Mouse (Mus musculus) 3134 (cell line): ENCODE results near the gene Dscam.

ENCODE experiments used
- DNase-seq: peaks from one replicate; pipeline ENCODE4 v3.0.0-alpha.2; 2011; ENCODE audit warnings: low spot score; ENCODE audit not compliant: insufficient read length; ENCODE audit errors: extremely low read depth

Dscam gene

DNA sequence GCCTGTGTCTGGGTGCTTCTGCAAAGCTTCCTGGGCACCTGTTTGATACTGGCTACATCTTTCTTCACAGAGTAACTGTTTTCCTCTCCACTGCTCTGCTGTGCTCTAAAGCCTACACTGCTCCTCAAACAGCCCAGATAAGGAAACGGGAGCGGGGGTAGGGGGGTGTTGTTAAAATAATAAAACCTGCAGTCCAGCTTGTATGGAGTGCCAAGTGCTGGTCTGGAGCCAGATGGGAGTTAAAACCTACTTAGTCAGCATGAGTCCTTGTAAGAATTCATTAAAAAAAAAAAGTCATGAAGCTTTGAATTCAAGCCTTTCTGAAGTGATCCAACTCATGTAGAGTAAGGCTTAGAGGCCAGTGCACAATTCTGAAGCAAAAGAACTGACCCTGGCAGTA lies 493.1 kb downstream of the Dscam start:
- no peak for DNase-seq

DNA sequence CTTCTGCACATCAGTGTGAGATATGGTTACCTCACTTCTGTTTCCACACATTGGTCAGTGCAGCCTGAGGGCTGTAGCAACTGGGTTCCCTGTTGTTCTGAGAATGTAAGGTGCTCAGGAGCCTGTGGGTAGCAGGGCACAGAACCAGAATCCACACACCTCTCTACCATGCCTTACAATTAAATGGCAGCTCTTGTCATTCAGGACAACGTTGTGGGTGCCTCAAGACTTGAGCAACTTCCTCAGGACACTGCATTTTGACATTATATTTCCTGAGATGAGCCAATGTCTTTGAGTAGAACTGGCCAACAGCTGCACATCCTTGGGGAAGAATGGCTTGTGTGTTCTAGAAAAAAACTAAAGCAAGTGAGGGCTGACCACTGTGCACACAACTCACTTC lies 493.9 kb downstream of the Dscam start:
- no peak for DNase-seq

DNA sequence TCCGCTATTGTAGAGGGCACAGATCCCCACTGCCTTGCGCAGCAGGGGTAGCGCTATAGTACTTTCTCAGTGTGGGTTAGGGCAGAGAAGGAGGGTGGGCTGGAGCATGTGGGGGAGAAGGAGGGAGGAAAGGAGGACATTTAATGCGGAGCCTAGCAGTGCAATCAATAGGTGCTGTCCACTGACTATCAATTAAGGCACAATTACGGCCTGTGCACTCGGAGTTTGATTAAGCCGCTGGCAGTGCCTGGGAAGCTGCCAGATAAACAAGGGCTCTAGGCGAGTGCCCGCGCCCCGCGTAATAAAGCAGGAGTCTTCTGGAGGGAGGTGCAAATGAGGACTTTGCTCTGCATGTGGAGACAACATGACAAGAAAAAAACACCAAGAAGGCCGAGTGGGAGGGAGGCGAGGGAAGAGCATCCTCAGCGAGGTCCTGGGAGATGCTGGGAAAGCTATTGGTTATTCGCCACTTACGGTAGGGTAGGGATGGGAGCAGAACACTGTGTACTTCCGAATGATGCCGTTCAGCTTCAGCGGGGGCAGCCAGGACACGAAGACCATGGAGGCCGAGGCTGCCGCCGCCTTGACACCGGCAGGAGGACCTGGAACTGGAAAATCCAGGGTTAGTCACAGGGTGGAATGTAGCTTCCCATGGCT lies 497.2 kb downstream of the Dscam start:
- no peak for DNase-seq

GRCm38 (mm10) chr16:96671603-96672374 lies 498.8 kb downstream of the Dscam start:
- no peak for DNase-seq

- DNase-seq, result no peak
These were observed 500.8 kb downstream of the Dscam start for GRCm38 (mm10) chr16:96669706-96670105.

DNA sequence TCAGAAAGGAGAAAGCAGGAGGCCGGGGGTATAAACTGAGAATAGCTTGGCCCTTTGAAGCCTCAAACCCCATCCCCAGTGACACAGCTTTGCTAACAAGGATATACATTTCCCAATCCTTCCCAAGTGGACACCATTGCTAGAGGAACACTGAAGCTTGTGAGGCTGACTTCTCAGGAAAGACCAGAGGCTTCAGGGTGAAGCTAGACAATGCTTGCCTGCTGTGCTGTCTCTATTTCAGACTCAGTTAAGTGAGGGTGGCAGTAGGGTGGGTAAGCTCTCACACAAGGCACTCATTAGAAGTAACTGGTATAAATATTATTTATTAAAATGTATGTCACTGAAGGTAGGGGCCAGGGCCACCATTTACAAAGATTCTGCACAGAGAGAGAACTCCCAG lies 502.1 kb downstream of the Dscam start:
- DNase-seq, result no peak

- DNase-seq, result no peak
These were observed 509.5 kb downstream of the Dscam start for GRCm38 (mm10) chr16:96661073-96661472.

GRCm38 (mm10) chr16:96659275-96659674 lies 511.3 kb downstream of the Dscam start:
- no peak for DNase-seq

DNA sequence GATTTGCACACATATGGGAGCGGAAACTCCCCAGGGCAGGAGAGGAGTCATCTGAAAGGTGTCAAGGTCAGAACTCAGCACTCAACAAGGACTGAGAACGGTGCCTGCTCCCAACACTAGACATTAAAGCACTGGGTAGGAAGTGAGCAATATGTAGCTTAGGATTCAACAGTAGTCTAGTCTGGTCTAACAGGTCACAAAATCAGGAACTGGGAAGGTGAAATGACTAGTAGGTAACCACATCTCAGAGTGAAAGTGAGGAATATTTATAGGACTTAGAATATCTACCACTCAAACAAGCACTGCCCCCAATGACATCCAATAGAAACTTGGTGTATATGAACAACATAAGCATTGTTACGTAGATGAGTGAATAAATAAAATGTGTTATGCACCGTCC lies 515.0 kb downstream of the Dscam start:
- no peak for DNase-seq

DNA sequence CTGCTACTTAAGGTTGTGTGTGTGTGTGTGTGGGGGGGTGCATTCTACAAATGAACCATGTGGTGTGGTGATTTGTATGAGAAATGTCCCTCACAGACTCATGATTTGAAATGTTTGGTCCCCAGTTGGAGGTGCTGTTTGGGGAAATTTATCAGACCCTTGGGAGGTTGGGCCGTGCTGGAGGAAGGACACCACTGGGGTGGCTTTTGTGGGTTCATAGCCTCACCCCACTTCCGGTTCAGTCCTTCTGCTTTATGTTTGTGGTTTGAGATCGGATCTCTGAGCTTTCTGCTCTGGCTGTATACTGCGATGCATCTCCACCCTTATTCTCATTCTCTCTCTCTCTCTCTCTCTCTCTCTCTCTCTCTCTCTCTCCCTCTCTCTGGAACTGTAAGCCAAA lies 516.5 kb downstream of the Dscam start:
- no peak for DNase-seq

GRCm38 (mm10) chr16:96651444-96651843 lies 519.1 kb downstream of the Dscam start:
- no peak for DNase-seq

DNA sequence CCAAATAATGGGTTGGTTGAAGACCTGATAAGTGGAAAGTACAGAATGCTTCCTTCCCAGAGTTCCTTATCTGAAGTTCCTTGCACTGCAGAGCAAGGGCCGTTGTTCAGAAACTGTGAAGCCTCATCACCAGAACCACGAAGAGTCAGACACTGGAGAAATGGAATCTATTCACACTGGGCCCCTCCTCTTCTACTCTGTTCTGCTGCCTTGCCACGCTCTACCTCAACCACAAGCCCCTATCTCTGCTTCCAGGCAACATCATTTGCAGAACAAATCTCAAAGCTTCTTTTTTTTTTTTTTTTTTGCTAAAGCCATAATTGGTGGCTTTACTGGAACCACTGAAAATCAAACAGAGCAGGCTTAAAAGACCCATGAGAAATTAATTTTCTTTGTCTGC lies 530.5 kb downstream of the Dscam start:
- DNase-seq, result no peak

- no peak for DNase-seq
These were observed 534.6 kb downstream of the Dscam start for GRCm38 (mm10) chr16:96635916-96636315.

DNA sequence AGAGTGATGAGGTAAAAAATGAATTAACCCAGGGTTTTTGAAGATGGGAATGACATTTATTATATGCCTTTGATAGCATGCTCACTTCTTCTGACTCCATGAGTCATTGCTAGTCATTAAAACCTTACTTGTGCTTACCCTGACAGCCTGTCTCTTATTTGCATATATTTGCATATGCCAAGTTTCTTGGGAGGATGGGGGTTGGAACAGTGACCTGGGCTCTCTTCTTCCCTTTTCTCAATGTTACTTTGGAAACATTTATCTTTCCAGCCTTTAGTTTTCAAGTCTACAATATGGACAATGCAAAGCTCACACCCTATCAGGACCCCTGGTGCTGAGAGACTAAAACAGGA lies 535.8 kb downstream of the Dscam start:
- DNase-seq, result no peak

- no peak for DNase-seq
These were observed 536.3 kb downstream of the Dscam start for GRCm38 (mm10) chr16:96634097-96634790.

GRCm38 (mm10) chr16:96630241-96630640 lies 540.3 kb downstream of the Dscam start:
- no peak for DNase-seq

- DNase-seq, result no peak
These were observed 540.9 kb downstream of the Dscam start for GRCm38 (mm10) chr16:96629623-96630022.

GRCm38 (mm10) chr16:96625468-96625867 lies 545.1 kb downstream of the Dscam start:
- no peak for DNase-seq

GRCm38 (mm10) chr16:96624570-96625411 lies 545.8 kb downstream of the Dscam start:
- no peak for DNase-seq

- DNase-seq, result no peak
These were observed 549.7 kb downstream of the Dscam start for GRCm38 (mm10) chr16:96620861-96621260.

DNA sequence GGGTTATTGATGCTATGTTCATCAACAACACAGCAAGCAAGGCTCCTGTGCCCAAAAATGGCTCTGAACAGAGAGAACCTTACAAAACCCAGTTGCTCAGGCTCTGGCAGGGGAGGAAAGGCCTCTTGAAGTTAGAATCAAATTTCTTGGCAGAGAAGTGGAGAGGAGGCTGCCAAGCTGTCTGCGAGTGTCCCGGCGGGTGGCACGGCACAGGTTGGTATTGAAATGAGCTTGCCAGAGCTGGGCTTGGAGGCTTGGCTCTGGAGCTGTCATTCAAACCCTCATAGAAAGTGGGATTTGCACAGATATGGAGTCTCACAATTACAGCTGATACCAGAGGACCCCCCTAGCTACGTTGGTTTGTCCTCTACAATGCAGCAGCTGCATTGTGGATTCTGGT lies 550.1 kb downstream of the Dscam start:
- no peak for DNase-seq
